Mouse (Mus musculus) heart, adult 8-10 months (tissue): ENCODE measurements around the gene Nkx3-2. TPM values are rescaled to one million over a fixed set of nuclear protein-coding genes. Genes with fewer than 3 reads are reported as not detected.

Experiments
- DNase-seq: peaks from one replicate; pipeline ENCODE4 v3.0.0; 2022; ENCODE audit warnings: low spot score
- total RNA-seq, 4 experiments: library from RNA; stranded (reverse); gene quantifications; 2 replicates each; pipeline ENCODE4 v1.2.4; 2022

Gene Nkx3-2
- total RNA-seq, 4 experiments from 2014 or later, result not detected

GRCm38 (mm10) chr5:41762141-41762946 is 2.0 kb downstream of the Nkx3-2 start:
- no peak for DNase-seq

- no peak for DNase-seq
Observed at GRCm38 (mm10) chr5:41761509-41762140, 2.7 kb downstream of the Nkx3-2 start.

DNA sequence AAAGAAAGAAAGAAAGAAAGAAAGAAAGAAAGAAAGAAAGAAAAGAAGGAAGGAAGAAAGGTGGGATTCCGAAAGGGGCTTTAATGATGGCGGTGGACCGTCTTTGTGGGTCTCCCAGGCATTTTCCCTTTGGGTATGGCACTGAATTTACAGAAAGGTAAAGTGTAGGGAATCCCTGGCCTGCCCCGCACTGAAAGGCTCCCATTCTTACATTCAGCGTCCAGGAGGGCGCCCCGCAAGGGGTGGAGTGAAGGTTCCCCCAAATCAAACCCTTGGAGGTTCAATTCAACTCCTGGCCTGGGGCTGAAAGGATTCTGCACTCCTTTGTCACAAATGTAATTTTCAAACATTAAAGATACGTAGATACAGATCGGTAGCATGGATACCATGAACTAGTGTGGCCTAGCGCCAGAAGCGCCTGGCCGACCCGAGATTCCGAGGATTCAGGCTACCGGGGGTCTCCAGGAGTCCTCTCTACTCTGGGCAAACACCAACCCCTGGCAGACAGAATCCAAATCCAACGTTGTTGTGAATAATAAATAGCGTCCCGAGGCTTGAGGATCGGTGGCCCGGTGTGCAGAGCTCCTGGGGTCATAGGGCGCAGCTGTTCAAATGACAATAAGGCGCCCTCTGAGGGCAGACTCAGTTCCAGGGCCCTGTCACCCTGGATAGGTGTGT is 3.3 kb downstream of the Nkx3-2 start:
- no peak for DNase-seq

- no peak for DNase-seq
Observed at GRCm38 (mm10) chr5:41760071-41760470, 4.2 kb downstream of the Nkx3-2 start.

GRCm38 (mm10) chr5:41758671-41759639 is 5.3 kb downstream of the Nkx3-2 start:
- DNase-seq, result no peak

- DNase-seq, result no peak
Observed at GRCm38 (mm10) chr5:41757338-41757737, 7.0 kb downstream of the Nkx3-2 start.

DNA sequence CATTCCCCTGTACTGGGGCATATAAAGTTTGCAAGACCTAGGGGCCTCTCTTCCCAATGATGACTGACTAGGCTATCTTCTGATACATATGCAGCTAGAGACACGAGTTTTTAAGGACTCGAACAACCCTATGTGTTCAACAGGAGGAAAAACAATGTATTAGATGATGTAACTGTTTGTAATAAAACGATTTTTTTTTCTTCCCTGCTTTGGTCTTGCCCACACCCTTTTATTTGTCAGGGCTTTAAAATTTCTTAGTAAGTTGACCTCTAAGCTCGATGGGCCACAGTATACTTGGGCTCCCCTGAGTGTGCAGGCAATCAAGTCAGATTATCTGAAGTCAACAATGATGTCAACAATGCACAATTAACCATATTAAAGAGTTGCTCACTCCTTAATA is 7.9 kb downstream of the Nkx3-2 start:
- DNase-seq, result no peak

DNA sequence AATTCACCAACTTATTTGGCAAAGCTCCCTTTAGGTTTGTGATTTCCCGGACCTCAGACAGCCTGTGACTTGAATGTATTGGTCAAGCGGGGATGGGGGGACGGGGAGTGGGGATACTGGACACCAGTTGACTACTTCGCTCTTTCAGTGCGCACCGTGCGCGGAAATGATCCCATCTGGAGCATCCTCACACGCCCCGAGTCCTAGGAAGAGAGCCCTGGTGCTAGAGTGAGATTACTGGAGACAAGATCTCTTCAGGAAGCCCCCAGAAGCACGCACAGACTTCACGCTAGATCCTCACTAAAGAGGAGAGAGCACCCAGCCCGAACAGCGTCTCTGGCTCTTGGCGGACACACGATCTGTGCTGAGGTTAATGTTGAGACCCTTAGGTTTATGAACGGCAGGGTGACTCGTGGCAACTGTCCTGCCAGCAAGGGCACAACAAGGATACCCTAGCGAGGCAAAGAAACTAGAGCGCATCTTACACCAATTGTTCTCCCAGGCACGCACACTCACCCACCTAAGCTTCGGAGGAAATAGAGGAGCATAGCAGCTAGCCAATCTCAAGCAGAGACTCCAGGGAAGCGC is 8.8 kb downstream of the Nkx3-2 start:
- DNase-seq, result no peak

GRCm38 (mm10) chr5:41754836-41755235 is 9.5 kb downstream of the Nkx3-2 start:
- DNase-seq, result no peak

DNA sequence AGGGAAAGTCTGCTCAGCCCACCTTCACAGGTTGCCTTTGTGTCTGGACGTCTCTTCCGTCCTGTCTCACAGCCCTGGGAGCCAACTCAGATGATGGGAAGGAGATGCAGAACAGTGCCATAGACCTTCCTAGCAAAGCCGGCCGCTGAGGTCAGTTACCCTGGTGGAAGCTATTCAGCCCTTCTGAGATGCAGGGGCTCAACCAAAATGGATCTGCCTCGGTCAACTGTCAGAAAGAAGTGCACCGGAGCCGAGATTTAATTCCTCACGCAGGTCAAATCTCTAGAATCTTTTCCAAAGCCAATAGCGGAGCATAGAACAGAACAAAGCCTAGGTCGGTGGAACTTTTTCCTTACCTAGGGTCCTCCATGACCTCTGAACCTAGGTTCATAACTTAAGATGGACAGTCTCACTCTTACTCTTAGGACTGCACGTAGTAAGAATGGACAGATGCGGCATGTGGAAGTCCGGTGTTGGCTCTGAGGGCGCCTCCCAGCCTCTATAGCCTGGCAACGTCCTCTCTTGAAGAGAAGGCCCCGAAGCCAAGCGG is 10.0 kb downstream of the Nkx3-2 start:
- no peak for DNase-seq

DNA sequence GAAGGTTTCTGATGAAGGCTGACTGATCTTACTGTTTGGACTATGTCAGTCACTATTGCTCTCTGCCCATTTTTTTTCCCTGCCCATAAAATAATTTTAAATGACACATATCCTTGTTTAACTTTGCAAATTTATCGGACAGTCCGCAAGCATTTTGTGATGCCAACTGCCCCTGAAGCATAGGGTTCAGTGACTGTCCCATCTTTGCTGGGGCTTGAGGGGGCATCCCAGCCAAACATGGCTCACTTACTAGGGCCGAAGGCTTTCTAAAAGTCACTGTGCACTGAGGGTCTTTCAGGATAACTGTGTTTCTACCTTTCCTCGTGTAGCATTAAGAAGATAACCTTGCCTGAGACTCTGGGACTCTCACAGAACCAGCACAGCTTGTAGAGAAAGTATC is 11.6 kb downstream of the Nkx3-2 start:
- DNase-seq, result no peak

- DNase-seq, result no peak
Observed at GRCm38 (mm10) chr5:41744898-41745780, 19.2 kb downstream of the Nkx3-2 start.

DNA sequence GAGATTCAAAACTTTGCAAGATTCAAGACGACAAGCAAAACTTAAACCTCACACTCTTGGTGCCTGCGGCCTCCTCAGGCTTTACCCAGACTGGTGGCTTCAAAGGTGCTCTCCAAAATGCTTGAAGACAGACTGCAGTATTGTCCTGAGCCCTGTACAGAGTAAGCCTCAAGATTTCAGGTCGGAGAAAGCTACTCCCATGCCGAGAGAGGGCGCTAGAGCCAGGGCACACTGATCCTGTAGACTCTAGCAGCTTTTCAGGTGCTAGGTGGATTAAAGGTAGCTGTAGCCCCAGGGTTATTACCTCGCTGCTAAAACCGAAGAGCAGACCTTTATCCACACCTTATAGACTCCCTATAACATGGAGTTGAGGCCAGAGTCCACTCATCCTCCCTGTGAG is 20.1 kb downstream of the Nkx3-2 start:
- DNase-seq, result no peak

- DNase-seq, result no peak
Observed at GRCm38 (mm10) chr5:41738817-41739216, 25.5 kb downstream of the Nkx3-2 start.

GRCm38 (mm10) chr5:41737039-41737438 is 27.3 kb downstream of the Nkx3-2 start:
- DNase-seq, result no peak

GRCm38 (mm10) chr5:41727017-41727416 is 37.3 kb downstream of the Nkx3-2 start:
- DNase-seq, result no peak

DNA sequence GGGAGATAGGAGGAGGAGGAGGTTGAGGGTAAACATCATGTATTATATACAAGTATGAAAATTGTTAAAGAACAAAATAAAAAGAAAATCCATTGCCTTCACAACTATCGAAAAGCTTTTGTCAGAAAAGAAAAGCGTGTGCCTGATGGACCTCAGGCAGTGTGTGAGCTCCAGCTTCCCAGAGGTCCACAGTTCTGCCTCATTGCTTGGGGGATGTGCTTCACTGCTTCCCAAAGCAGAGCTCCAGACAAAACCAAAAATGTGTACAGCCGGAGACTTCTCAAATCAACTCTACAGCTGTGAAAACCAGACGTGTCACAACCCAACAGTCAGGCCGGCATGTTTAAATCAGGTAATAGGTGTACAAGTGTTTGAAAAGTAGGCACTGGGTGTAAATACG is 38.7 kb downstream of the Nkx3-2 start:
- no peak for DNase-seq
